Mouse (Mus musculus) bone marrow macrophage, adult 2 months (primary cell): ENCODE results near the gene Hdac7.

ENCODE experiments used
- CTCF ChIP-seq: IDR thresholded peaks from 2 replicates; pipeline ENCODE4 v1.5.1; 2012; ENCODE audit warnings: low read depth, mild to moderate bottlenecking, low read length, moderate library complexity
- POLR2A ChIP-seq: IDR thresholded peaks from 2 replicates; pipeline ENCODE4 v1.6.1; 2012; ENCODE audit warnings: mild to moderate bottlenecking, low read depth, low read length, borderline replicate concordance

DNA sequence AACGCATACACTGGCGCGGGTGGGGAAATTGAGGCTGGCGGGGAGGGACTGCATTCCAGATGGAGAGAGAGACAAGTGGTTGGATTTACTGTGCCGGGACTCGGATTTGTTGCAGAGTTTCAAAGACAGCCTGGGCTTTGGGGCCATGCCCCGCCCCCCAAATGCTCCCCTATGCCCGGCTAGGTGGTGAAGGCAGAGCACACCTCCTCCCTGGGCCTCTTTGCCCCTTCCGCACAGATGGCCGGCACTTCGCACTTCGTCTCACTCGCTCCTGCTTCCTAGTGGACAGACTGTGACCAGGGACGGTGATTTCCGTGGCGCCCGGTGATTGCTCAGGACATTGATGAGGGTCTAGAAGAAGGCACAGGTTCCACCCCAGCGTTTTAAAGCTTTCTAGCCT is 76.1 kb downstream of the Hdac7 start:
- no peak for TF ChIP-seq CTCF
- TF ChIP-seq POLR2A, result no peak
